Mouse (Mus musculus): ENCODE measurements around the gene Ccdc173. TPM values are rescaled to one million over a fixed set of nuclear protein-coding genes. Genes with fewer than 3 reads are reported as not detected.
"Not testable (repeated sequence)": the region's sequence is repeated elsewhere in the genome, so short reads cannot be mapped to it uniquely, and the experiment has no call there.

Gene Ccdc173
- polyA plus RNA-seq, 1 experiment from 2014 or later, result 2.5 TPM

DNA sequence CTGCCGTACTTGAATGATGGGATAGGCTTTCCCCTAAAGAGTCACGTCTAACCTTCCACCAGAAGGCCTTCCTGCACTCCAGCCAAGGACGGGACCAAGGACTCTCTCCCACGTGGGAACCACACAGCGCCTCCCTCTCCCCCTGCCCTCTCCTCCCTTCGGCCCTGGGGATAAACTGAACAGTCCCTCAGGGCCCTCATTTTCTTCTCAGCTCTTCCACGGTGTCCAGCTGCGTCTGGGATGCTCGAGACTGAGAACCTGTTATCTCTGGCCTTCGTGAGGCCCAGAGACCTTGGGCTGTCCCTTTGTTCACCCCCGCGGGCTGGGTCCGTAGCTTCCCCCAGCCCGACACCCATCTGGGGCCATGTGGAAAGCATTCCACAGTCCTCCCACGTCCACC lies 20.8 kb upstream of the Ccdc173 start:
- no peaks in the 10 kb centered on the region for H3K36me3 ChIP-seq (ENCODE audit: control insufficient read depth, insufficient read depth, low read length)
- H3K27ac ChIP-seq (ENCODE audit: low read length), result no peak overlapping the region
- H3K27me3 ChIP-seq (ENCODE audit: control insufficient read depth, insufficient read depth, low read length), result no peaks in the 10 kb centered on the region
- no peaks in the 10 kb centered on the region for H3K9me3 ChIP-seq (ENCODE audit: control insufficient read depth, low read depth, low read length)
- H3K4me1 ChIP-seq (ENCODE audit: control insufficient read depth, insufficient read depth, low read length), result no peaks in the 10 kb centered on the region
- ATAC-seq (ENCODE audit: insufficient number of reproducible peaks, insufficient read depth, low FRiP score, low read depth), result no peak
- H3K9ac ChIP-seq (replicated peaks; ENCODE audit: low read depth, low read length), result no peak overlapping the region
- no peak overlapping the region for H3K4me3 ChIP-seq (ENCODE audit: low read depth, low read length)
- 64% methylated on average over 15 of the region's 15 CpGs for WGBS
- H3K4me2 ChIP-seq (replicated peaks; ENCODE audit: low read depth, low read length), result no peak overlapping the region

DNA sequence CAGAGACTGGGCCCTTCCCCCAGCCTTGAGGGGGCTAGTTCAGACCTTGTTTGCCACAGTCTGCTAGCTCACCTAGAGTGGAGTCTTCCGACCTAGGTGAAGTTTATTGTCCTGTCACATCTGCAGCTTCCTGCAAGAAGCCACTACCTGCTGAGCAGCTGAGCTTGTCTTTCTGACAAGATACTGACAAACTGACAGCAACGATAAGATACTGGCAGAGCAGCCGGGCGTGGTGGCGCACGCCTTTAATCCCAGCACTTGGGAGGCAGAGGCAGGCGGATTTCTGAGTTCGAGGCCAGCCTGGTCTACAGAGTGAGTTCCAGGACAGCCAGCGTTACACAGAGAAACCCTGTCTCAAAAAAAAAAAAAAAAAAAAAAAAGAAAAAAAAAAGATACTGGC lies 15.3 kb upstream of the Ccdc173 start:
- 86% methylated on average over 8 of the region's 9 CpGs for WGBS

DNA sequence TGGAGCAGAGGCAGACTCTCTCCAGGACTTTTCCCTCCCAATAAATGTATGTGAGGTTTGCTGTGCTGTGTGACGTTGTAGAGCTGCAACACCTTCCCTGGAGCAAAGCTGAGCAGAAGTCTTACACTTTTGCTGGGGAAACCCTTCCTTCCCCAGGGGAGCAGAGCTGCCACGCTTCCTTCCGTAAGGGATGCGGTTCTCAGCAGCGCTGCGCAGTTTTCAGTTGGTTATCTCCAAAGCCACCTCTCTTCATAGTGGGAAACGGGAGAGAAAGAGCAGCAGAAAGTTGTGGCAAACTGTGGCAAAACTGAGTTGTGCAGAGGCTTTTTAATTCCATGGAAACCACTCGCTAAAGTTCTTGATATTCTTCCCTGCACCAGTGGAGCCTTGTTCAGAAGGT lies 14.4 kb upstream of the Ccdc173 start:
- WGBS, result 71% methylated on average over 8 of the region's 8 CpGs
- no peaks in the 10 kb centered on the region for H3K9me3 ChIP-seq (ENCODE audit: control insufficient read depth, low read depth, low read length)
- no peak overlapping the region for H3K4me2 ChIP-seq (replicated peaks; ENCODE audit: low read depth, low read length)
- H3K36me3 ChIP-seq (ENCODE audit: control insufficient read depth, insufficient read depth, low read length), result no peaks in the 10 kb centered on the region
- no peak for ATAC-seq (ENCODE audit: insufficient number of reproducible peaks, insufficient read depth, low FRiP score, low read depth)
- H3K27ac ChIP-seq (ENCODE audit: low read length), result no peak overlapping the region
- H3K9ac ChIP-seq (replicated peaks; ENCODE audit: low read depth, low read length), result no peak overlapping the region
- no peak overlapping the region for H3K4me3 ChIP-seq (ENCODE audit: low read depth, low read length)
- no peaks in the 10 kb centered on the region for H3K4me1 ChIP-seq (ENCODE audit: control insufficient read depth, insufficient read depth, low read length)
- H3K27me3 ChIP-seq (ENCODE audit: control insufficient read depth, insufficient read depth, low read length), result no peaks in the 10 kb centered on the region

More for the DNA sequence above, 15.3 kb upstream of the Ccdc173 start:
- H3K4me2 ChIP-seq (replicated peaks; ENCODE audit: low read depth, low read length); H3K4me1 ChIP-seq (ENCODE audit: control insufficient read depth, insufficient read depth, low read length); H3K27me3 ChIP-seq (ENCODE audit: control insufficient read depth, insufficient read depth, low read length); H3K4me3 ChIP-seq (ENCODE audit: low read depth, low read length); H3K36me3 ChIP-seq (ENCODE audit: control insufficient read depth, insufficient read depth, low read length); H3K9ac ChIP-seq (replicated peaks; ENCODE audit: low read depth, low read length); H3K9me3 ChIP-seq (ENCODE audit: control insufficient read depth, low read depth, low read length); ATAC-seq (ENCODE audit: insufficient number of reproducible peaks, insufficient read depth, low FRiP score, low read depth); H3K27ac ChIP-seq (ENCODE audit: low read length): not testable (repeated sequence)

- Histone ChIP-seq H3K4me1 (ENCODE audit: control insufficient read depth, insufficient read depth, low read length) (no peaks in the 10 kb centered on the region), H3K4me3 (ENCODE audit: low read depth, low read length) (no peak overlapping the region), H3K36me3 (ENCODE audit: control insufficient read depth, insufficient read depth, low read length) (no peaks in the 10 kb centered on the region), H3K9me3 (ENCODE audit: control insufficient read depth, low read depth, low read length) (no peaks in the 10 kb centered on the region), H3K27me3 (ENCODE audit: control insufficient read depth, insufficient read depth, low read length) (no peaks in the 10 kb centered on the region), H3K27ac (ENCODE audit: low read length) (no peak overlapping the region), H3K9ac (replicated peaks; ENCODE audit: low read depth, low read length) (no peak overlapping the region), H3K4me2 (replicated peaks; ENCODE audit: low read depth, low read length) (no peak overlapping the region)
- peak; percentile 42; the same call in 1 of the 2 replicates for ATAC-seq (ENCODE audit: insufficient number of reproducible peaks, insufficient read depth, low FRiP score, low read depth)
- WGBS, result 53% methylated on average over 5 of the region's 5 CpGs
These were observed 13.5 kb upstream of the Ccdc173 start for GRCm38 (mm10) chr2:69802911-69803312.

DNA sequence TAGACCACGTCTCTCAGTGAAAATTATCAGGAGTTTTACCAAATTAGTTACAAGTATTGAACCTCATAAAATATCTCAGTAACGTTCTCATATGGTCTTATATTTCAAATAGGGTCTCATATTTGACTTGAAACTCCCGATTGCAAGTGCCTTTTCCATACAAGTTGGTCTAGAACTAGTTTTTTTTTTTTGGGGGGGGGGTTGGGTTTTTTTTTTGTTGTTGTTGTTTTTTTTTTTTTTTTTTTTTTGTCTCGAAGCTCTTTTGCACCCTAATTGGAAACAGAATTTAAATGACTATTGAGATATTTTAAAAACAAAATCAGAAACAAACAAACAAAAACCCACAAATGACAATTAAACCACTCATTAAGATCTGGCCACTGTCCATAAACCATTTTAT lies 1.3 kb upstream of the Ccdc173 start:
- H3K27me3 ChIP-seq (ENCODE audit: control insufficient read depth, insufficient read depth, low read length), result no peaks in the 10 kb centered on the region
- H3K9me3 ChIP-seq (ENCODE audit: control insufficient read depth, low read depth, low read length), result no peaks in the 10 kb centered on the region
- H3K36me3 ChIP-seq (ENCODE audit: control insufficient read depth, insufficient read depth, low read length), result peaks cover 11% of the 10 kb centered on the region; the same call in 1 of the 2 replicates
- no peaks in the 10 kb centered on the region for H3K4me1 ChIP-seq (ENCODE audit: control insufficient read depth, insufficient read depth, low read length)
- no peak overlapping the region for H3K9ac ChIP-seq (replicated peaks; ENCODE audit: low read depth, low read length)
- H3K4me3 ChIP-seq (ENCODE audit: low read depth, low read length), result no peak overlapping the region
- peak overlapping the region; percentile 78; the same call in 1 of the 2 replicates for H3K4me2 ChIP-seq (replicated peaks; ENCODE audit: low read depth, low read length)
- 70% methylated on average over 4 of the region's 4 CpGs for WGBS
- no peak overlapping the region for H3K27ac ChIP-seq (ENCODE audit: low read length)
- ATAC-seq (ENCODE audit: insufficient number of reproducible peaks, insufficient read depth, low FRiP score, low read depth), result no peak

DNA sequence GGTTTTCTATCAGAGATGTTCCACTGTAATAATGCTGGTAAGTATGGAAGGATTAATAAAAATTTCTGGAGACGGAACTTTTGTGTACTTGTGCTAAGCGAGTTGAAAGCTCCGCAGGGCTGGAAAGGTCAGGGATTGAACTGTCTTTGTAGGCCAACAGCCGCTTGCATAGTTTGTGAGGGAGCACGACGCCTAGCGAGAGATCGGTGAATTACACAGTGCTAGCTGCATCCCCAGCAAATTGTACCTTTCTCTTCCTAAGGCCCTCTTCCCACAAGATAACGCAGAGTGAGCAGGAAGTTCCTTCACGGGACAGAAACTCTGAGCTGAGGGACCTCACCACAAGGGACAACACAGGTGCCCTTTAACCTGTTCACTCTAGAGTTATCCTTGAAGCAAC lies 910 bp upstream of the Ccdc173 start:
- peak; percentile 53; the same call in 1 of the 2 replicates for ATAC-seq (ENCODE audit: insufficient number of reproducible peaks, insufficient read depth, low FRiP score, low read depth)
- peak overlapping the region; percentile 54; the same call in 1 of the 2 replicates for H3K9ac ChIP-seq (replicated peaks; ENCODE audit: low read depth, low read length)

GRCm38 (mm10) chr2:69788974-69789373 lies 401 bp downstream of the Ccdc173 start:
- H3K4me1 ChIP-seq (ENCODE audit: control insufficient read depth, insufficient read depth, low read length), result no peaks in the 10 kb centered on the region
- H3K4me2 ChIP-seq (replicated peaks; ENCODE audit: low read depth, low read length), result peak overlapping the region; percentile 78
- H3K27ac ChIP-seq (ENCODE audit: low read length), result peak overlapping the region; percentile 71
- no peaks in the 10 kb centered on the region for H3K9me3 ChIP-seq (ENCODE audit: control insufficient read depth, low read depth, low read length)
- peaks cover 4% of the 10 kb centered on the region; the same call in 1 of the 2 replicates for H3K36me3 ChIP-seq (ENCODE audit: control insufficient read depth, insufficient read depth, low read length)
- H3K4me3 ChIP-seq (ENCODE audit: low read depth, low read length), result peak overlapping the region; percentile 64
- peak; percentile 8; the same call in 1 of the 2 replicates for ATAC-seq (ENCODE audit: insufficient number of reproducible peaks, insufficient read depth, low FRiP score, low read depth)
- WGBS, result 12% methylated on average over 9 of the region's 9 CpGs
- no peaks in the 10 kb centered on the region for H3K27me3 ChIP-seq (ENCODE audit: control insufficient read depth, insufficient read depth, low read length)
- peak overlapping the region; percentile 54 for H3K9ac ChIP-seq (replicated peaks; ENCODE audit: low read depth, low read length)

More for the DNA sequence above, 910 bp upstream of the Ccdc173 start:
- peak overlapping the region; percentile 64 for H3K4me3 ChIP-seq (ENCODE audit: low read depth, low read length)
- H3K4me1 ChIP-seq (ENCODE audit: control insufficient read depth, insufficient read depth, low read length), result no peaks in the 10 kb centered on the region
- peak overlapping the region; percentile 78 for H3K4me2 ChIP-seq (replicated peaks; ENCODE audit: low read depth, low read length)
- 3% methylated on average over 10 of the region's 10 CpGs for WGBS
- no peaks in the 10 kb centered on the region for H3K9me3 ChIP-seq (ENCODE audit: control insufficient read depth, low read depth, low read length)
- H3K36me3 ChIP-seq (ENCODE audit: control insufficient read depth, insufficient read depth, low read length), result peaks cover 6% of the 10 kb centered on the region; the same call in 1 of the 2 replicates
- no peak overlapping the region for H3K27ac ChIP-seq (ENCODE audit: low read length)
- H3K27me3 ChIP-seq (ENCODE audit: control insufficient read depth, insufficient read depth, low read length), result no peaks in the 10 kb centered on the region

DNA sequence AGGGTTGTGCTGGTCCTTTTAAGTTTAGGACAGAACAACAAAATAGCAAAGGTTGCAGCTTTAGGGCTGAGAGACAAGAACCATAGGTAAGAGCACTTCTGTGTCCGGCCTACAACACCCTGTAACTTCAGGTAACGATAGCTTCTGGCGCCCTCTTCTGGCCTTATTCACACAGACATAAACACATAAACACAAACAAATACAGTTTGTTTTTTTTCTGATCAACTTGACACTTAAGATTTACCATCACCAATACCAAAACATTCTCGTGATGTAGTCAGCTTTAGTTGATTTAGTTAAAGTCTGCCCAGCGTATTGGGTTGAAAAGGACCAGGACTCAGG lies 10.6 kb downstream of the Ccdc173 start:
- Histone ChIP-seq H3K4me2 (replicated peaks; ENCODE audit: low read depth, low read length) (no peak overlapping the region), H3K36me3 (ENCODE audit: control insufficient read depth, insufficient read depth, low read length) (no peaks in the 10 kb centered on the region), H3K27me3 (ENCODE audit: control insufficient read depth, insufficient read depth, low read length) (no peaks in the 10 kb centered on the region), H3K4me3 (ENCODE audit: low read depth, low read length) (no peak overlapping the region), H3K9me3 (ENCODE audit: control insufficient read depth, low read depth, low read length) (no peaks in the 10 kb centered on the region), H3K27ac (ENCODE audit: low read length) (no peak overlapping the region), H3K9ac (replicated peaks; ENCODE audit: low read depth, low read length) (no peak overlapping the region), H3K4me1 (ENCODE audit: control insufficient read depth, insufficient read depth, low read length) (no peaks in the 10 kb centered on the region)
- 46% methylated on average over 5 of the region's 5 CpGs for WGBS
- no peak for ATAC-seq (ENCODE audit: insufficient number of reproducible peaks, insufficient read depth, low FRiP score, low read depth)

Measured in stomach, embryonic 14.5 days (tissue).